Mouse (Mus musculus): ENCODE measurements around the gene Mfsd4b4. TPM values are rescaled to one million over a fixed set of nuclear protein-coding genes. Genes with fewer than 3 reads are reported as not detected.
"Not testable (repeated sequence)": the region's sequence is repeated elsewhere in the genome, so short reads cannot be mapped to it uniquely, and the experiment has no call there.

Mfsd4b4 gene
- 1 to 10 TPM; 4.2 to 6.6 TPM for total RNA-seq (2021)
- long read RNA-seq, experiment 1, partial matches to known transcripts, result 0 of 3 reads
- long read RNA-seq, experiment 1, other reads (novel, unspliced or antisense), result 0 of 3 reads
- long read RNA-seq, experiment 2, transcript Mfsd4b4-202 (4 exons, 3,523 nt), result major isoform, 34 of 42 reads
- long read RNA-seq, experiment 2, partial matches to known transcripts, result 5 of 42 reads
- long read RNA-seq, experiment 2, other reads (novel, unspliced or antisense), result 2 of 42 reads

DNA sequence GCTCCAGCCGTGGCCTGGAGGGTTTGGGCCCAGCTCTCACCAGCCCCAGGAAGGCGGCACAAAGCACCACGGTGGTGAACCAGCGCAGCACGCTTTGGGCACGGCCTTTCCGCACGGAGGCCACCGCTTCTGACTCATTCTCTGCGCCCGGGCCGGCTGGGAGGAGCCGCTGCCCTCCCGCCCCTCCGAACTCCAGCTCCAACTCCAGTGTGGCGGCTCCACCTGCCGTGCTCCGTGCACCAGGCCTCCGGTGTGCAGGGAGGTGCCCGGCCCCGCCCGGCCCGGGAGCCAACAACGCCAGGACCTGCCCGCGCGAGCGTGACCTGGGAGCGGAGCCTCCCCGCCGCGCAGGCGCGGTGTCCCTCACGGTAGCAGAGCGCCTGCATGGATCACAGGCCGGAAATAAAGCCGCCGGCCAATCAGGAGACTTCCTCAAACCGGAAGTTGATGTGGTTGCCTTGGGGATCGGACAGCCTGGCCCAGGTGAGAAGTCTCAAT, at the start of gene Mfsd4b4:
Mfsd4b4 (minus strand) TSS at position 365 of the 498 bp plus-strand sequence.
- DNase-seq (ENCODE audit: low spot score in 2 of 2), result peak; percentile 72 to 77

DNA sequence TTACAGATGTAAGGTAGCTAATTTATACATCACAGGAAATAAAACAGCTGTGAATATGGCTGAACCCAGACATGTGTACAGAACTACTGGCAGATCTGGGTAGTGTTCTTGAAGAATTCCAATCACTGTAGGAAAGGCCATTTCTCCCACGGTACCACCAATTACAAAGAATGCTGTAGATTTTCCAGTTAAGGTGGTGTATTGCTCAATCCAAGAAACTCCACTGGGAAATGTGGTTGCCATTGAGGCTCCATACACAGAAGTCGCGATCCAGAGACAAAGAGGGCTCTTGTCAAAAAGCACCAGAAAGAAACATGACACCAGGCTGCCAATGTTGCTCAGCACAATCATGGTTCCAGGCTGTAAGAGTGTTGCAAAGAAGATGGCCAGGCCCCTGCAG, 48.2 kb upstream of the Mfsd4b4 start:
- DNase-seq (ENCODE audit: low spot score in 2 of 2), result not testable (repeated sequence)

DNA sequence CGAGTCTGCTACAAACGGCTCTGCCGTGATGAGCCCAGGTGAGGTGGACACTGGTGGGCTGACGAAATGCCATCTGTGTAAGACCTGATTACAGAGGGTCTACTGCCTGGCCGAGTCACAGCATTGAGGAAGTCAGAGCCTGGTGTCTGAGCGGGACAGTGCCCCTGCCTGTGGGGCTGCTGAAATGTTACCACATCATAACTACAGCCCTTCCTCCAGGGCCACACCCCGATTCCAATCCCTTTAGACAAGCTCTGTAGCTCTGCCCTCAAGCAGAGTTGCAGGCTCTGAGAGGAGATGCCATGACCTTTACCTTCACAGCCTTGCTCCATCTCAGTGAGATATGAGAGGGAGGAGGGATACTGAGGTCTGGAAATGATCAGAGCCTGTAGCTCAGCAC, 37.5 kb upstream of the Mfsd4b4 start:
- DNase-seq (ENCODE audit: low spot score in 2 of 2), result no peak

DNA sequence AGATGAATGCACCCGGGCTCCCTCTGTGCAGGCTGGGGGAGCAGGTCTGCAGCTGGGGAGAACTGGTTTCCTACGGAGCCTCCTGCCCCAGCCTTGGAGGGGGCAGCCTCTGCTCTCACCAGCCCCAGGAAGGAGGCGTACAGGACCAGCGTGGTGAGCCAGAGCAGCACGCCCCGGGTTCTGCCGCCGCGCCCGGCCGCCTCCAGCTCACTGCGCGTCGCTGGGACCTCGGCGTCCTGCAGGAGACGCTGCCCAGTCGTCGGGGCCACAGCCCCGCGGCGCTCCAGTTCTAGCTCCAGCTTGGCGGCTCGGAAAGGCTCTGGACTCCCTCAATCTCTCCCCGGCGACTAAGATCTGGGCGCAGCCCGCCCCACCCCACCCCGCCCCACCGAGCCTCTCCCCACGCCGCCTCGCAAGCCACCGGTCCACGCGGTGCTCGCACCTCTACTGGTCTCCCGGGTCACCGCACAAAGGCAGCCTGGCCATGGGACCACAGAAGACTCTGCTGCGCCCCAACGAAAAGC, 27.6 kb upstream of the Mfsd4b4 start, which contains the start of gene Mfsd4b2:
Mfsd4b2 (minus strand) TSS at position 308 of the 524 bp plus-strand sequence.
- DNase-seq (ENCODE audit: low spot score in 2 of 2), result peak; percentile 4 to 25

DNA sequence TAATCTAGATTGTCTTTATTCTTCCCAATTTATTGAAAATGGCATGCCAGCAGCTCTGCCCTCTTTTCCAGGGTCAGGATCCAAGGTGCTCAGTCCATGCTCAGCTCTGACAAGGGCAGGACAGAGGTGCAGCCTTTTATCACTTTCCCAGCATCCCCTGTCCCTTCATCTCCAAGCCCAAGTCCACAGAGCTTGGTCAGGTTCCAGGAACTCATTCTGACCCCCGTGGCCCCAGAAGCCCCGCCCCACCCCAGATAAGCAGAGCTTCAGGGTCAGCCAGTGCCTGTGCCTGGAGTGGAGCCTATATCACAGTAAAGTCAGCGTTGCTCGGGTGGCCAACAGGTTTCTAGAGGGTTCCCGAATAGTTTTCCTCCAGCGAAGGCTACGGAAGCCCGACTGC, 25.5 kb upstream of the Mfsd4b4 start:
- DNase-seq (ENCODE audit: low spot score in 2 of 2), result not testable (repeated sequence)

DNA sequence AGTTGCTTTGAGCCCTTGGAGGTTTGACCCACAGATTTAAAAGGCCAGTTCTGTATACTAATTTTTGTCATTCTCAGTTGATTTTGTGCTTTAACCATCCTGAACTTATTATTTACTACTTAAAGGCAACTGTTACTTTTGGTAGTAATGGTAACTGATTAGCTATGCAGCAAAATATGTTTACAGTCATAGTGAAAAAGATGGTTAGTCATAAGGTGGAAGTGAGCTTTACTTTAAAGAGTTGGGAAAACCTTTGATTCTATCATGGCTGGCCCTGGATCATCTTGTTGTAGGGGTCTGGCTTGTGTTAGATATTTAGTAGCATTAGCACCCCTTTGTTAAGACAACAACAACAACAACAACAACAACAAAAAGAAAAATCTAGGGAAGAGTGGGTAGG, 13.6 kb upstream of the Mfsd4b4 start:
- DNase-seq (ENCODE audit: low spot score in 2 of 2), result no peak

DNA sequence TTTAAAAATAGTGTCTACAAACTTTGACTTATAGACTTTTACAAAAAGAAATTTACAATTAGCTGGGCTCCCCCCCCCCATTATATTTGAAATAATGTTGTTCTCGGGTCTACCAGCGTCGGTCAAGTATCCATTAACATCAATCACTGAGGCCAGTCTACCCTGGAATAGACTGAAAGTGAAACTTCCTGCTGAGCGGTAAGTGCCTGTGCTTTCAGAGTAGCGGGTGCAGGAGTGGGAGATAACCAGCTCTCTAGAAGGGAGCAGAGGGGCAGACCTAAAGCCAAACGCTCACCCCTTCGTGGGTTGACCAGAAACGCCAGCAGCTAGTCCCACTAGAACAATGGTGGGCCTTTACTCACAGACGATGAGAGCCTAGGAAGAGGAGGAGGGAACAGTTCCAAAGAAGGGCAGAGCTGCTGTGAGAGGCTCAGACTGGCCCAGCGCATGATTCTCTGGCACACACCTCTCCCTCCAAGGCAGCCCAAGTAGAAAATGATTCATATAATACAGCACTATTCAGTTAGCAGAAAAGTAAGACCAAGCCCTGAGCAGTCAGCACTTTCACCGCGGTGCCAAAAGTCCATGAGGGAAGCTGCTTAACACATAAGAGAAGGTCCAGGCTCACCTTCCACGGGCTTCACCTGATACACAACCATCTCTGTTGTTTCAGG, 9.9 kb upstream of the Mfsd4b4 start:
- DNase-seq (ENCODE audit: low spot score in 2 of 2), result no peak

DNA sequence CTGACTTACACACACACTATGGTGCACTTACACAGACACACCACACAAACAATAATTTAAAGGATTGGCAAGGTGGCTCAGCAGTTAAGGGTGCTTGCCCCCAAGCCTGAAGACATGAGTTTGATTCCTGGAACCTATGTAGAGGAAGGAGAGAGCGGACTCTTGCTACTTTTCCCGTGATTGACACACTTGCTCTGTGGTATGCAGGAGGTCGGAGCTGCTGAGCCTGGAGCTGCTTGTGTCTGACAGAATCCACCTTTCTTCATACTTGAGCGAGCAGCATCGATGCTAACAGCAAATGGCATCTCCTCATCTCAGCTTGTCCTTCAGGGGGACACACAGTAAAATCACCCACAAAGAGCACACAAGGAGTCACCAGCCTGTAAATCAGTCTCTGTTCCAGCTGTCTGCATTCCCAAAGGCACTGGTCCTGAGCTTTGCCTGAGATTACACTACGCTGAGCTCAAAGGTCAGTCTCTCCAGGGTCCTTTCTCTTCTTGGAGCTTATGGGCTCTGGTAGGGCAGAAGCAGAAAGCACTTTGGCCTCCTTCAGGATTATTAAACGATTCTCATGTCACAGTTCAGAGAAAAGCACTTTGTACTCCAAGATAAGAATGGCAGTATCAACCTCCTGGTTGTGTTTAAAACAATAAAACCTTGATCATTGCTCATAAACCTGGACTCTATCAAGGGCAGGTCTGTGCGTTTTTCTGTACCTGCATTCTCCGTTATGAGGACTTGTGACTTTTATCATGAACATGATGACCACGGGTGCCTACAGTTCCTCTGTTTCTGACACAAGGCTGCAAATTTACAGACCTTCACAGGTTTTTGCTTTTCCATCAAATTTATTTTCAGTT, 8.0 kb upstream of the Mfsd4b4 start:
- DNase-seq (ENCODE audit: low spot score in 2 of 2), result no peak

DNA sequence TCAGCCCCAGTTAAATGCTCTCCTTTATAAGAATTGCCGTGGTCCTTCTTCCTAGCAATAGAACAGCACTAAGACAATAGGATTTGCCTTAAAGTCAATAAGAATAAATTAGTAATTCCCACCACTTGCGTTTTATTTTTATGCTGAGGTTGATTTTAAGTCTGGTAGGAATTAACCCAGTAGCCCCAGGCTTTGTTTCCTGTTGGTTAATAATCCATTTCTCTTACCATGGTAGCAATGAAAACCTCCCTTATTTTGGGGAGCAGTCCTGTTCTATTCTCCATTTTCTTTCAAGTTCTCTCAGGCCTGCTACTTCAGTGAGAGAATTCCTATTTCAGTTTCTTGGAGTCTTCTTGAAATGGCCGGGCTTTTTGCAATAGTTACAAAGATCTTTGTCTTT, 5.2 kb upstream of the Mfsd4b4 start:
- no peak for DNase-seq (ENCODE audit: low spot score in 2 of 2)

DNA sequence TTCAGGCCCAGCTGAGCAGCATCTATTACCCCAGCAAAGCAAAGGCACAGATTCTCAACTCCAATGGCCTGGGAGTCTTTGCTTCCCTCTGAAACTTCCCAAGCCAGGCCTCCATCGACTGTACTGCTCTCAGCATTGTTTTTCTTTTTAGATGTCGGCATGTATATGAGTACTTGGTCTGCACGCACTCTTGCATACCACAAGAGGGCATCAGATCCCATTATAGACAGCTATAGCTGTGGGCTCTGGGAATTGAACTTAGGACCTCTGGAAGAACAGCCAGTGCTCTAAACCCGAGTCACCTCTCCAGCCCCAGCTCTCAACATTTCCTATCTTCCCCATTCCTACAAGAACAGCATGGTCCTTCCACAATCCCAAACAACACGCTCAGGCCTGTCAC, 2.5 kb downstream of the Mfsd4b4 start:
- DNase-seq (ENCODE audit: low spot score in 2 of 2), result no peak

DNA sequence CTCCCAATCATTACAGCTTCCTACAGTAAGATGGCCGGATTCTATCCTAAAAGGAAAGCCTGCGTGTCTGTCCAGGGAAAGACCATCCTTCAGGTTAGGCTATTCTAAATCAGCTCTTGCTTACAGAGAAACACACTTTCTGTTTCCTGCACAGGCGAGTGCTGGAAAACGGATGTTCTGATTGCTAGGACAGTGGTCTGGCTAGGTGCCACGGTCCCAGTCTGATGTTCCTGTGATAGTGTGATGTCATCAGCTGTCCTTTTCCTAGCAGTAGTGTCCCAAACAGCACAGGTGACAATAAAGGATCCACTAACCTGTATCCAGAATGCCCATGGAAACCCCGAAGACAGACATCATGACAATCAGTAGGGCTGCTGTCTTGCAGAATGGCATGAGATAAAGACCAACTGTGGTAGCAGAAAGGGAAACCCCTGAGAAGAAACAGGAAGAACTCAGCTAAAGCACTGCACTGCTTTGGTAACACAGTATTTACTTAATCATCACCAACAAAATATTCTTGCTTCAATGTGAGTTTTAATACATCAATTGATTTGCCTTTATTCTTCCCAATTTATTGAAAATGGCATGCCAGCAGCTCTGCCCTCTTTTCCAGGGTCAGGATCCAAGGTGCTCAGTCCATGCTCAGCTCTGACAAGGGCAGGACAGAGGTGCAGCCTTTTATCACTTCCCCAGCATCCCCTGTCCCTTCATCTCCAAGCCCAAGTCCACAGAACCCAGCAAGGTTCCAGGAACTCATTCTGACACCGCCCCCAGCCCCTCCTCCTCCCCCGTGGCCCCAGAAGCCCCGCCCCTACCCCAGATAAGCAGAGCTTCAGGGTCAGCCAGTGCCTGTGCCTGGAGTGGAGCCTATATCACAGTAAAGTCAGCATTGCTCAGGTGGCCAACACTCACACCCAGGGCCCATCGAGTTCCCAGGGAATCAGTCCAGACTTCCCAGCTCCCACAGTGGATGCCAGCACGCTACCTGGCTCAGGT, 5.0 kb downstream of the Mfsd4b4 start:
- no peak for DNase-seq (ENCODE audit: low spot score in 2 of 2)

DNA sequence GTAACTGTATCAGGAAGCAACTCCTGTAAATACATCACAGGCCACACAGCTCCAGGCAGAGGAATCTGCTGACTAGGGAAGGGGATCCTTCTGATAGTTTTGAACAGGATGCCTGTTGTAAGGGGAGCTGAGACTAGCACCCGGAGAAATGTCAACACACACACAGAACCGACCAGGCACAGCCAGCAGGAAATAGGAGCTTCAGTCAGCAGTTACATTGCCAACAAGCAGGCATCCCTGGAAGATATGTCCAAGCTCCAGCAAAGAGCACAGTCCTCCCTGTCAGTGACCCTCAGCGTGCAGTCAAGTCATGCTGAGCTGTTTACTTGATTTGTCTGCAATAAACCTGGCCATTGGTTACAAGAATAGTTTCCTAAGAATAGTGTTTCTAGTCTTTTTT, 10.4 kb downstream of the Mfsd4b4 start:
- no peak for DNase-seq (ENCODE audit: low spot score in 2 of 2)

DNA sequence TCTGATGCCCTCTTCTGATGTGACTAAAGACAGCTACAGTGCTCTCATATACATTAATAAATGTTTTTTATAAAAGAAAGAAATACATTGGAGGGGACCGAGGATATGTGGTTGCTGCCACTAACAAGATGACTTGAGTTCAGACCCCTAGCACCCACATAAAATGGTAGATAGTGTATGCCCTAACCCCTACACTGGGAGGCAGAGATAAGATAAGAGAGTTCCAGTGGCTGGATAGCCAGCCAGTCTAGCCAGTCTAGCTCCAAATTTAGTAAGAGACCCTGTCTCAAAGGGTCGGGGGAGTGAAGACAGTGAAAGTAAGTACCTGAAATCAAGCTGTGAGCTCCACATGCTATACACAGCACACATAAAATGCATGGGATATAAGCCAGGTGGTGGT, 33.5 kb downstream of the Mfsd4b4 start:
- no peak for DNase-seq (ENCODE audit: low spot score in 2 of 2)

DNA sequence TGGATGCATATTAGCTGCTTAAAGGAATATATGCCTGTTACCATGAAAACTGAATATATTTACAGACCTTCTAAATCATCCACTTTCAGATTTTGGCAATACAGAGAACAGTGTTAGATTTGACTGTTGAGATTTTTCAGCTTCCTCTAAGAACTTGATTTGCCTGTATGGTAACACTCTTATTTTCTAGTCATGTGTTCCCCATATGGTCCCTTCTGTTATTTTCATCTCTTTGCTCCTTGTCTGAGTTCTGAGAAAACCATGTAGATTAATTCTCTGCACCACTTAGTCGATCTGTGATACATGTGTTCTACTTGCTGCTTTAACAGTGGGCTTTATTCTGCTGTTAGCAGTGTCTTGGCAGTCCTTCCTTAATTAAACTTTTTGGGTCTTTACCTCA, 56.4 kb downstream of the Mfsd4b4 start:
- no peak for DNase-seq (ENCODE audit: low spot score in 2 of 2)

Other genes with a start within 250 kb of the Mfsd4b4 start
- 10 to 100 TPM; 12.8 to 19.9 TPM for gene Rev3l, start 167.1 kb downstream of the Mfsd4b4 start, total RNA-seq (2021)
- gene Mfsd4b2, start 27.7 kb upstream of the Mfsd4b4 start, total RNA-seq (2021), result under 1 TPM; 0.23 to 0.38 TPM
- 10 to 100 TPM in 1 of 2 experiments, 1 to 10 TPM in 1; 2.3 to 10.8 TPM for gene Mfsd4b3, start 60.9 kb upstream of the Mfsd4b4 start, total RNA-seq (2021)
- gene Mfsd4b5, start 87.4 kb upstream of the Mfsd4b4 start, total RNA-seq (2021), result 1 to 10 TPM in 1 of 2 experiments, under 1 TPM in 1; 0.32 to 1.5 TPM
- gene Mfsd4b1, start 126.0 kb upstream of the Mfsd4b4 start, total RNA-seq (2021), result 1 to 10 TPM; 3.1 to 3.5 TPM
- gene Slc16a10, start 243.0 kb upstream of the Mfsd4b4 start, total RNA-seq (2021), result 10 to 100 TPM; 19.8 to 22.9 TPM